Mouse (Mus musculus) testis, postnatal 14 days (tissue): ENCODE data around the gene Tbrg4.
"Not testable (repeated sequence)": the region's sequence is repeated elsewhere in the genome, so short reads cannot be mapped to it uniquely, and the experiment has no call there.

Experiments used
- DNase-seq: peaks from one replicate; pipeline ENCODE4 v3.0.0; 2021; ENCODE audit warnings: low spot score

The Tbrg4 gene

GRCm38 (mm10) chr11:6625478-6626387 lies at the start of gene Tbrg4:
Gene Tbrg4, minus strand, starts transcription at chr11:6626067.
- peak; percentile 92 for DNase-seq

GRCm38 (mm10) chr11:6675402-6675801 lies 49.5 kb upstream of the Tbrg4 start:
- DNase-seq: no peak

GRCm38 (mm10) chr11:6674701-6675100 lies 48.8 kb upstream of the Tbrg4 start:
- no peak for DNase-seq

GRCm38 (mm10) chr11:6670826-6671225 lies 45.0 kb upstream of the Tbrg4 start:
- DNase-seq: no peak

GRCm38 (mm10) chr11:6670044-6670443 lies 44.2 kb upstream of the Tbrg4 start:
- no peak for DNase-seq

- no peak for DNase-seq
These were observed 43.2 kb upstream of the Tbrg4 start for GRCm38 (mm10) chr11:6669041-6669440.

GRCm38 (mm10) chr11:6666634-6667033 lies 40.8 kb upstream of the Tbrg4 start:
- DNase-seq: no peak

GRCm38 (mm10) chr11:6661206-6661605 lies 35.3 kb upstream of the Tbrg4 start:
- no peak for DNase-seq

GRCm38 (mm10) chr11:6658271-6658670 lies 32.4 kb upstream of the Tbrg4 start, which contains the start of gene Ramp3:
Gene Ramp3, plus strand, starts transcription at chr11:6658521.
- DNase-seq: no peak

- peak; percentile 75 for DNase-seq
These were observed 29.0 kb upstream of the Tbrg4 start for GRCm38 (mm10) chr11:6654903-6655302.

- not testable (repeated sequence) for DNase-seq
These were observed 27.1 kb upstream of the Tbrg4 start for GRCm38 (mm10) chr11:6652978-6653377.

- DNase-seq: no peak
These were observed 24.7 kb upstream of the Tbrg4 start for GRCm38 (mm10) chr11:6650519-6650918.

- DNase-seq: no peak
These were observed 22.2 kb upstream of the Tbrg4 start for GRCm38 (mm10) chr11:6647831-6648724.

- DNase-seq: no peak
These were observed 18.7 kb upstream of the Tbrg4 start for GRCm38 (mm10) chr11:6644566-6644965.

- DNase-seq: no peak
These were observed 13.2 kb upstream of the Tbrg4 start for GRCm38 (mm10) chr11:6639072-6639471.

- DNase-seq: no peak
These were observed 12.7 kb upstream of the Tbrg4 start, which contains the start of gene Wap for GRCm38 (mm10) chr11:6638537-6638936. Gene Wap, minus strand, starts transcription at chr11:6638637.

- DNase-seq: no peak
These were observed 10.3 kb upstream of the Tbrg4 start for GRCm38 (mm10) chr11:6636150-6636549.

- DNase-seq: no peak
These were observed 3.8 kb upstream of the Tbrg4 start for GRCm38 (mm10) chr11:6629655-6630054.

GRCm38 (mm10) chr11:6628568-6628967 lies 2.7 kb upstream of the Tbrg4 start:
- DNase-seq: no peak

GRCm38 (mm10) chr11:6627731-6628130 lies 1.9 kb upstream of the Tbrg4 start:
- no peak for DNase-seq

- DNase-seq: no peak
These were observed 513 bp upstream of the Tbrg4 start for GRCm38 (mm10) chr11:6626388-6626772.

GRCm38 (mm10) chr11:6624619-6625382 lies 1.1 kb downstream of the Tbrg4 start:
- no peak for DNase-seq
